ENCODE assay signal across 8 mouse cellular contexts in genomic region chr9:44071914-44072598, GRCm38 (mm10). TPM values are rescaled to one million over a fixed set of nuclear protein-coding genes. Genes with fewer than 3 reads are reported as not detected.
DNase-seq lines count a peak whose midpoint lies in the region; ATAC-seq and TF ChIP-seq lines count a peak whose summit lies in the region.

No protein-coding gene starts in this region.

- TF ChIP-seq CTCF in lung, postnatal 0 days (IDR thresholded peaks at IDR 0.05) = no peak

- H3K27ac ChIP-seq in lung, postnatal 0 days (ENCODE audit: low read length) = no peak overlapping the region
- peak overlapping the region; percentile 65 for H3K27ac ChIP-seq in heart, embryonic 12.5 days (ENCODE audit: poor library complexity, severe bottlenecking)
- H3K27ac ChIP-seq in limb, embryonic 15.5 days = 0 out of 2 replicates have a peak overlapping the region, but pooled peaks have one; percentile 43
- no peak overlapping the region for H3K27ac ChIP-seq in liver, embryonic 12.5 days

- H3K27me3 ChIP-seq in lung, postnatal 0 days (replicated peaks; ENCODE audit: insufficient read depth, low read length) = no peaks in the 10 kb centered on the region; the same call in 1 of the 2 replicates
- no peaks in the 10 kb centered on the region for H3K27me3 ChIP-seq in heart, embryonic 12.5 days (replicated peaks)
- H3K27me3 ChIP-seq in limb, embryonic 15.5 days = peaks cover 7% of the 10 kb centered on the region; the same call in 1 of the 2 replicates
- peaks cover 57% of the 10 kb centered on the region for H3K27me3 ChIP-seq in liver, embryonic 12.5 days (replicated peaks)

- 36% methylated on average over 11 of the region's 11 CpGs for WGBS in lung, postnatal 0 days
- WGBS in heart, embryonic 12.5 days = 19% methylated on average over 11 of the region's 11 CpGs
- WGBS in limb, embryonic 15.5 days = 38% methylated on average over 11 of the region's 11 CpGs
- WGBS in liver, embryonic 12.5 days (ENCODE audit: insufficient replicate concordance) = 51% methylated on average over 11 of the region's 11 CpGs

- H3K4me2 ChIP-seq in lung, postnatal 0 days (replicated peaks; ENCODE audit: low read depth, low read length) = no peak overlapping the region
- H3K4me2 ChIP-seq in heart, embryonic 12.5 days = peak overlapping the region; percentile 47
- H3K4me2 ChIP-seq in limb, embryonic 15.5 days = 0 out of 2 replicates have a peak overlapping the region, but pooled peaks have one; percentile 7
- H3K4me2 ChIP-seq in liver, embryonic 12.5 days = no peak overlapping the region

- no peaks in the 10 kb centered on the region for H3K36me3 ChIP-seq in lung, postnatal 0 days (ENCODE audit: insufficient read depth, low read length)
- H3K36me3 ChIP-seq in heart, embryonic 12.5 days = peaks cover 14% of the 10 kb centered on the region
- no peaks in the 10 kb centered on the region for H3K36me3 ChIP-seq in limb, embryonic 15.5 days
- no peaks in the 10 kb centered on the region for H3K36me3 ChIP-seq in liver, embryonic 12.5 days

- 0 out of 2 replicates have a peak, but pooled peaks have one; percentile 12 for ATAC-seq in lung, postnatal 0 days
- peak; percentile 37; the same call in 1 of the 2 replicates for ATAC-seq in heart, embryonic 12.5 days (ENCODE audit: insufficient number of reproducible peaks, low FRiP score)
- no peak for ATAC-seq in limb, embryonic 15.5 days (ENCODE audit: insufficient number of reproducible peaks, low FRiP score, low TSS enrichment, low read depth)
- no peak for ATAC-seq in liver, embryonic 12.5 days

- H3K9ac ChIP-seq in lung, postnatal 0 days (replicated peaks; ENCODE audit: low read depth) = no peak overlapping the region
- H3K9ac ChIP-seq in heart, embryonic 12.5 days = peak overlapping the region; percentile 57
- H3K9ac ChIP-seq in limb, embryonic 15.5 days = no peak overlapping the region
- no peak overlapping the region for H3K9ac ChIP-seq in liver, embryonic 12.5 days

- H3K4me1 ChIP-seq in lung, postnatal 0 days (ENCODE audit: insufficient read depth, low read depth, low read length) = peaks cover 3% of the 10 kb centered on the region; the same call in 1 of the 2 replicates
- peaks cover 80% of the 10 kb centered on the region for H3K4me1 ChIP-seq in heart, embryonic 12.5 days (replicated peaks)
- H3K4me1 ChIP-seq in limb, embryonic 15.5 days = peaks cover 43% of the 10 kb centered on the region
- H3K4me1 ChIP-seq in liver, embryonic 12.5 days = peaks cover 32% of the 10 kb centered on the region

- H3K4me3 ChIP-seq in lung, postnatal 0 days (ENCODE audit: low read depth, low read length) = no peak overlapping the region
- 0 out of 2 replicates have a peak overlapping the region, but pooled peaks have one; percentile 6 for H3K4me3 ChIP-seq in heart, embryonic 12.5 days
- no peak overlapping the region for H3K4me3 ChIP-seq in limb, embryonic 15.5 days
- H3K4me3 ChIP-seq in liver, embryonic 12.5 days = no peak overlapping the region

- H3K9me3 ChIP-seq in lung, postnatal 0 days (ENCODE audit: low read length) = no peaks in the 10 kb centered on the region
- no peaks in the 10 kb centered on the region for H3K9me3 ChIP-seq in heart, embryonic 12.5 days (replicated peaks)
- no peaks in the 10 kb centered on the region for H3K9me3 ChIP-seq in limb, embryonic 15.5 days
- H3K9me3 ChIP-seq in liver, embryonic 12.5 days (replicated peaks) = no peaks in the 10 kb centered on the region

- DNase-seq in lung, postnatal 0 days (ENCODE audit: low spot score) = no peak
- DNase-seq in lung, postnatal 14 days = no peak
- peak; percentile 83 for DNase-seq in embryo, embryonic 11 days
- no peak for DNase-seq in spleen, adult 12 weeks (ENCODE audit: low spot score)
- DNase-seq in lung, adult 18-20 months = no peak

- TF ChIP-seq EP300 in lung, postnatal 0 days (IDR thresholded peaks at IDR 0.05) = no peak

RNA-seq across cellular contexts. Expression of gene Usp2, which starts 5.2 kb away (rescaled TPM):
- 11.0 TPM in 2 replicates for polyA plus RNA-seq in lung, postnatal 0 days (2015; fragmentation: Nextera tagmentation; extraction: Ambion mirVana)
- polyA plus RNA-seq in heart, embryonic 12.5 days (2016; fragmentation: Nextera tagmentation; extraction: Ambion mirVana) = 51.7 and 62.5 TPM in 2 replicates
- polyA plus RNA-seq in limb, embryonic 15.5 days (2015; fragmentation: Nextera tagmentation; extraction: Ambion mirVana) = 22.5 and 41.2 TPM in 2 replicates
- 1.8 and 3.9 TPM in 2 replicates for polyA plus RNA-seq in liver, embryonic 12.5 days (2016; fragmentation: Nextera tagmentation; extraction: Ambion mirVana)

RNA-seq across cellular contexts. Expression of gene Thy1, which starts 28.9 kb away (rescaled TPM):
- 2.9 and 5.0 TPM in 2 replicates for polyA plus RNA-seq in lung, postnatal 0 days (2015; fragmentation: Nextera tagmentation; extraction: Ambion mirVana)
- 1.1 and 1.5 TPM in 2 replicates for polyA plus RNA-seq in heart, embryonic 12.5 days (2016; fragmentation: Nextera tagmentation; extraction: Ambion mirVana)
- polyA plus RNA-seq in limb, embryonic 15.5 days (2015; fragmentation: Nextera tagmentation; extraction: Ambion mirVana) = 14.0 and 18.8 TPM in 2 replicates
- polyA plus RNA-seq in liver, embryonic 12.5 days (2016; fragmentation: Nextera tagmentation; extraction: Ambion mirVana) = 0.19 and 0.20 TPM in 2 replicates

RNA-seq across cellular contexts. Expression of gene Mfrp, which starts 29.5 kb away (rescaled TPM):
- polyA plus RNA-seq in lung, postnatal 0 days (2015; fragmentation: Nextera tagmentation; extraction: Ambion mirVana) = 0.08 TPM in 1 of 2 replicates, not detected in the other
- not detected in 2 replicates for polyA plus RNA-seq in heart, embryonic 12.5 days (2016; fragmentation: Nextera tagmentation; extraction: Ambion mirVana)
- 0.10 and 0.20 TPM in 2 replicates for polyA plus RNA-seq in limb, embryonic 15.5 days (2015; fragmentation: Nextera tagmentation; extraction: Ambion mirVana)
- polyA plus RNA-seq in liver, embryonic 12.5 days (2016; fragmentation: Nextera tagmentation; extraction: Ambion mirVana) = 0.11 TPM in 1 of 2 replicates, not detected in the other

RNA-seq across cellular contexts. Expression of gene C1qtnf5, which starts 35.0 kb away (rescaled TPM):
- polyA plus RNA-seq in lung, postnatal 0 days (2015; fragmentation: Nextera tagmentation; extraction: Ambion mirVana) = 9.8 and 10.3 TPM in 2 replicates
- 0.67 and 1.1 TPM in 2 replicates for polyA plus RNA-seq in heart, embryonic 12.5 days (2016; fragmentation: Nextera tagmentation; extraction: Ambion mirVana)
- polyA plus RNA-seq in limb, embryonic 15.5 days (2015; fragmentation: Nextera tagmentation; extraction: Ambion mirVana) = 8.5 and 9.4 TPM in 2 replicates
- 0.23 and 0.28 TPM in 2 replicates for polyA plus RNA-seq in liver, embryonic 12.5 days (2016; fragmentation: Nextera tagmentation; extraction: Ambion mirVana)

RNA-seq across cellular contexts. Expression of gene Gm49380, which starts 41.2 kb away (rescaled TPM):
- 0.29 and 0.30 TPM in 2 replicates for polyA plus RNA-seq in lung, postnatal 0 days (2015; fragmentation: Nextera tagmentation; extraction: Ambion mirVana)
- polyA plus RNA-seq in heart, embryonic 12.5 days (2016; fragmentation: Nextera tagmentation; extraction: Ambion mirVana) = 0.20 TPM in 1 of 2 replicates, not detected in the other
- polyA plus RNA-seq in limb, embryonic 15.5 days (2015; fragmentation: Nextera tagmentation; extraction: Ambion mirVana) = 0.27 and 0.28 TPM in 2 replicates
- polyA plus RNA-seq in liver, embryonic 12.5 days (2016; fragmentation: Nextera tagmentation; extraction: Ambion mirVana) = not detected in 2 replicates

Comparison
In these comparisons a context has a peak if more than half of its experiments do, and no peak if none do; other contexts are left out.
1. ATAC-seq: peak in lung, postnatal 0 days (single experiment) and heart, embryonic 12.5 days (single experiment); none in limb, embryonic 15.5 days (single experiment) and liver, embryonic 12.5 days (single experiment).
2. H3K27ac ChIP-seq: peak in heart, embryonic 12.5 days (single experiment) and limb, embryonic 15.5 days (single experiment); none in lung, postnatal 0 days (single experiment) and liver, embryonic 12.5 days (single experiment).
3. H3K4me2 ChIP-seq: peak in heart, embryonic 12.5 days (single experiment) and limb, embryonic 15.5 days (single experiment); none in lung, postnatal 0 days (single experiment) and liver, embryonic 12.5 days (single experiment).